Mouse (Mus musculus) frontal cortex, postnatal 25 days (tissue): ENCODE measurements around the gene Gm5447.

Experiments
- DNase-seq, 2 experiments: peaks; one replicate each; pipeline ENCODE4 v3.0.0; 2022; ENCODE audit warnings: low spot score in 2 of 2

Gm5447 gene

DNA sequence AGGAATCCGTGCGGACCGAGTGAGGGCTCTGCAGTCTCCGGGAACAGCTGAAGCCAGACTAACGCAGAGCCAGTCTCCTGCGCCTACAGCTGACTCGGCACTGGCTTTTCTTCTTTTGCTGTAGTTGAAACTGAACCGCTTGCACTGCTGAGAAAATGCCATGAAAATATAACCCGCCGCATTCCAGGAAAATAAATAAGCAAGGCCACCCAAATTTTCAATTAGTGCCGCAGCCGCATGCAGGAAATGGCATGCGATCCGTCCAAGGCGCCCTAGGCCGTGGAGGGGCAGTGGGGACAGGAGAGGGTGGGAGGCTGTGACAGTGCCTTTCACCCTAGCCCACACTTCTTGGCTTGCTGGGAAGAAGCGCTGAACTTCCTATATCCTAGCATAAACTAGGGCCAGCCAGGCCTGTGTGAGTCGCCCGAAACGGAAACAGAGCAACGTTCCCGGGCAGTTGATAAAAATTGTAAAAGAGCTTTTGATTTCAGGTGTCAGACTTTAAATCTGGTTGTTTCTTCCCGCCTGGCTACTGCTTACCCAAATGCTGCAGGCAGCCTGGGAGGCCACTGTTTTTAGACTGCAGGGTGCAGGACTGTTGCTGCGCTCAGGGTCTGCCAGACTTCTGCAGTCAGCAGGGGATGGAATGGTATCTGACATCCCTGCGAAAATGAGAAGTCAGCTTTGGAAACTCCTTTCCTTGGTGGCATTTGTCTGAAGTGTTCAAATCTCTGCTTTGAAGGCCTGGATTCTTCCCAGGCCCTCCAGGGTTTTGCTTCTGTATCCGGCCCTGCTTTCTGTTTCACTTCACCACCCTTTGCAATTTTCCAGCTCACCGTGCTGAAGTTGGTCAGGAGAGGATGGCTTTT lies 11.8 kb downstream of the Gm5447 start:
- no peak for DNase-seq

DNA sequence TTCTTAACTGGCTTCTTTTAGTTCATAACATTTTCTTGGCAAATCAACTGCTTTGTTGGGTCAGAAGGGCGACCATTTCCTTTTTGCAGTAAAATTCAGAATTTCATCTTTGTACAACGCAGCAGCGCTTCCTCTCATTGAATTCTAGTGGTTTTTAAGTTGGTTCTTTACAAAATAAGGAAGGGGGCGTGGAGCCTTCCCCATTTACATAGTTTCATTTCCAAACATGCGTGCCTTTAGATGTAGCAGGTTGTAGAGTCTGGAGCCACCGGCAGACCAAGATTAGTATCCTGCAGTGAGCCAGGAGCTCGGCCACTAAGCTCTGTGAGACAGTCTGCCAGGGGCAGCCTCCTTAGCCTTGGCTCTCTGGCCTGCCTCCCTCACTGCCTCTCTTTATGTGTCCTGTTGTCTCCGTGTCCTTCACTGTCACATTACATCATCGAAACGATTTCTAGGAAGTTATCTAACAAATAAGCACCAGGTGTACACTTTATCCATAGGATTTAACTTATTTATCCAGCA lies 13.0 kb downstream of the Gm5447 start:
- DNase-seq = no peak

DNA sequence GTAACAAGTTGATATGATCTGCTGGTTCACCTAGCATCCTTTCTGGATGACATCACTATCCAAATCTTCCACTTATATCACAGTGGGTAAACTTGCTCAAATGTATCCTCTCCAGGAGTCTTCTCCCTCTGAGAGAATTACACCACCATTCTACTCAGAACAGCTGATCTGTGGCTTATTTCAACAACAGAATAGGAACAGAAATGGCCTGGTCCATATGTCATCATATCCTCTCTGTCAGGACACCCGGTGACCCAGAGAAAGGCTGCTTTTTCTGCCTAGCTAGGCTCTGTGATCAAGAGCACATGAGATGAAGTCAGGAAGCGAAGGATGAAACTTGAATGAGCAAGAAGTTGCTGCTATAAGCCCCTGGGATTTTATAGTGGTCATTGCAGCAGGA lies 13.7 kb downstream of the Gm5447 start:
- DNase-seq = no peak

DNA sequence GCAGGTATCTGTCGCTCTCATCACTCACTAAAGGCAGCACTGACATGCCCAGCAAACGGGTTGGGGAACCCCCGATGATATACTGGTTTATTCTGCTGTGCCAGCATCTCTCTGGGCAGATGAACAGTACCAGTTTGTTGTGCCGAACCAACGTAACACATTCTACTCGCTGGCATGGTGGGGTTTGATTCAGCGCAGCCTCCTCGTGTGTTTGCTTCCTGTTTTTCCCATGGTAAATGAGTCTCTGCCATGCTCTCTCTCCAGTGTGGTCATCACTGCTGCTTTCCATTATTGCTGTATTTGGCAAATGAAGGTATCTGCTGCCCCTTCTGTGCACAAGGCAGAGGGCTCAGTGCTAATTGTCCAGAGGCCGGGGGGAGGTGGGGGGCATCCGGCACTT lies 15.7 kb downstream of the Gm5447 start:
- no peak for DNase-seq

DNA sequence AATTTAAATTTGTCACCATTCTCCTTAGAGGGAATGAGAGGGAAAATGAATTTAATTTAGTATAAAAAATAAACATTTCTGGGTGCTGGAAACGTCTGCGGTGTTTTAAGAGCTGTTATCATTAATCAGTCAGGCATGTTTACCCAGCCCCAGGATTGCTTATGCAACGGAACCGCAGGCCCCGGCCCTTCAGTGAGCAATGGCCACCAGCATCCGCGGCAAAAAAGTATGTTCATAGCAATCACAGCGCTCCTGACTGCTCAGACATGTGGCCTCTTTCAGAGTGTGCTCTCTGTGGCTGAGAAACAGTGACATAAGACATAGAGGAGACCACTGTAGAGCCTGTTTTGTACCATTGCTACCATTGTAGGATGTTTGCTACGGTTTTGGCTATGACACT lies 16.2 kb downstream of the Gm5447 start:
- DNase-seq = no peak

DNA sequence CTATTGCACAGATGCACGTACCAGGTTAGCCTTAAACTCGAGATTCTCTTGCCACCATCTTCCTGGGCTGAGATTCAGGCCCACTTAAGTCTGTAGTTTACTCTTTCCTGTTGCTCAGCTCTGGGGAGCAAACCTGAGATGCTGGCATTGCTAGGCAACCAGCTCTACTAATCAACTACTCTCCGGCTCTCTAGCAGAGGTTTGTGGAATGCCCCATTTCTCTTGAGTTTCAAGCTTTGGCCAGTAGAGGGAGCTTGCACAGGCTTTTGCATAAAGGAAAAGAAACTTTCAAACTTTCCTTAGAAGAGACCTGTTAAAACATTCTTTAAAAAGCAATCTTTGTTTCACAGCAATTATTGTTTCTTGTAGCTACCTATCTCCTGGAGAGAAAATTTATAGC lies 19.8 kb downstream of the Gm5447 start:
- DNase-seq = peak in 1 of 2 experiments; percentile 64

DNA sequence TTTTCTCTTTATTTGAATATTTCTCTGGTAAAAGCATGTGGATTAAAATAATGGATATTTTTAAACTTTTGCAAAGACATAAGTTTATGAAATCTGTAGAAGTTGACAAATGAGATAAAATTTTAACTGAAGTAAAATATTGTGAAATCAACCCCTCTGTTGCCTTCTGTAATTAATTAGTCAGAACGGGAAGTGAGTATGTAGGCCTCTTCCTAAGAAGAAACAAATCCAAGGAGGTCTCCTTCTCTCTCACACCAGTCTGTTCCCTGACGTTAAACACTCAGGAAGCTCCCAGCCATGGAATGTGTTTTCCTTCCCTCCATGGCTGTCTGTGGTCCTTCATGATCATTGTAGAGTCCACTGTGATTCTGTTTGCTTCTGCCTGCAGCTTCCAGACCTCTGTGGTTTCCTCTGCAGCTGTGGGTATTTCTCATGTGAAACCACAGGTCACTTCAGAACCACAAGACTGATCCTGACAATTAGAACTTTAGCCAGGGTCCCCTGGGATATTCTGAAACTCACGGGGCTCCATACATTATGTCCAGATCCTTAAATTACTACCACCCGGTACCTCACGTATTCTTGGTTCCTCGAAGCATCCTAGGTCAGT lies 20.4 kb downstream of the Gm5447 start:
- DNase-seq = no peak

DNA sequence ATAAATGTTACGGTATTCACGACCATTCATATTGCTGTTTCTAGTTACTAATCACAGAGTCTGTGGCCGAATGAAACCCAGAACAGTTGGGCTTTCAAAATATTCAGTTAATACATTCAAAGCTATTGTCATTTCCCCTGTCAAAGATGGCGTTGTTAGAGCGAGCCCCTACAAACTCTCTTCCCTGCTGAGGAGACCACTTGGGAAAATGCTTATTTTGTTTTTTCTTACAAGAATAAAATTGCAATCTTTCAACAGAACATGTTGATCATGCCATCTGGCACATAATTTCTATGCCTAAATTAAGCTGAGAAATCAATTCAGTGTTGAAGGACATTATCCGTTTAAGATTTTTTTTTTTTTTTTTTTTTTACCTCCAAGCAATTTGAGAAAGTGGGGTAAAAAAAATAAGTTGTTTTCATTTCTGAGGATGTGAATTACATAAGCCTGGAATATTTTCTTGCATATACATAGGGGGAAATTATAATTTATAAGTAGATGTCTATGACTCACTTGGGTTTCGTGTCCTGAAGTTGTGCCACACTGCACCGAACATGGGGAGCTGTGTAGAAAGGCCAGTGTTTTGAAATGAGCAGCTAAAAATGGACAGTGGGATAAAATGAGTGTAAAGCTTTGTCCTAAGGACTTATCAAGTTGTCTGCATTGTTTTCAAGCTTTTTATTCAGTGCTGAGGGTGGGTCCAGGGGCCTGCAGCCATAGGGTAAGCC lies 23.7 kb downstream of the Gm5447 start:
- no peak for DNase-seq

DNA sequence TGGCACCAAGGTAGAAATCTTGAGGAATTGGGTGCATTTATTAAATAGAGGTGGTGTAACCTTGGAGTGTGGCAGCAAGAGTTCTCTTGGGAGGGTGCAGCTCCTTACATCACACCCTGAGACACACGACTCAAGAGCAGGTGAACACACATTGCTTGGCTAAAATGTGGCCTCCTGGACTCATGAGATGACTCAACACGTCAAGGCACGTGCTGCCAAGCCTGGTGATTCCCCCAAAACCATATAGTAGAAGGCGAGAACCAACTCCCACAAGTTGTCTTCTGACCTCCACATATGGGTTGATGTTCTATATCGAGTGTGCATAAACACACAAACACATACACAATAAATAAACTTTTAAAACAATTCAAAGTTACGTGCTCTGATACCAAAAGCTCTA lies 25.8 kb downstream of the Gm5447 start:
- DNase-seq = no peak

DNA sequence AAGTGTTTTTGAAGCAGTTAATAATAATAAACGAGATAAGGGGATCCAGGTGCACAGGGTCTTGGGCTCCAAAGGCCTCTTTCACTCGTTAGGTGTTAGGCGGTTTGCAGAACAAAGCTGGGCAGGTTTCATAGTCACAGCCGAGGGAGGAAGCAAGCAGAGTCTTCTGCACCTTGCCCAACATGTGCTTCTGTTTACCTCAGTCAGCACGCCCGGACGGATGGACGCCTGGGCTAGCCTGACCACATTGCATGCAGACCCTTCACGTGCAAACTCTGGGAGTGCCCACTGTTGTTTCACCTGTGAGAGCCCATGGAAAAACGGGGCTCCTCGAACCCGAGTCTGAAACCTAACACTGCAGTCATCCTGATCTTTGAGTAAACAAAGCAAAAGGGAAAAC lies 30.5 kb downstream of the Gm5447 start:
- no peak for DNase-seq

DNA sequence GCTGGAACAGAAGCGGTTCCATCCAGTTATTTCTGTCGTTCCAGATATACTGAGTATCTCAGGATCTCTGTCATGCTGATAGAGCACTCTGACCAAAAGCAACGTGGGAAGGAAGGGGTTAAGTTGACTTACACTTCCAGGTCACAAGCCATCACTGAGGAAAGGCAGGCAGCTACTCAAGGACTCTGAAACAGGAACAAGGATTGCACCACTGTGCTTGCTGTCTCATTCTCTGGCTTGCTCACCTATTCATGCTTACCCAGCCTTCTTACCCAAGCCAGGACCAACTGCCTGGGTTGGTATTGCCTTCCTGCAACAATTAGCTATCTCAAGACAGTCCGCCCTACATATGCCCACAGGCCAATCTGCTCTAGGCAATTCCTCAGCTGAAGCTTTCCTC lies 31.0 kb downstream of the Gm5447 start:
- no peak for DNase-seq

DNA sequence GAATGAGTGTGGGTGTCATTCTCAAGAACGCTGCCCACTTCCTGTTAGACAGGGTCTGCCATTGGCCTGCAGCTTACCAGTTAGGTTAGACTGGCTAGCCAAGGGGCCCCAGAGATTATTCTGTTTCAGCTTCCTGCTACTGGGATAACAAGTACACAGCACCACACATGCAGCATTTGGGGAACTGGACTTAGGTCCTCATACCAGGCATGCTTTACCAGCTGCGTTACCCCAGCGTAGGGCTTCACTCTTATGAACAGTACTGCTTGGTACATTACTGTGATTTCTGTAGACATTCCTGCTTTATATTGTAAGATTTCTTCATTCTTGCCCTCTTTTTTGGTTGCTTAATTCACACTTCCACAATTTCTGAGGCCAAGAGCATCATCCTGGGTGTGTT lies 43.5 kb downstream of the Gm5447 start:
- no peak for DNase-seq

DNA sequence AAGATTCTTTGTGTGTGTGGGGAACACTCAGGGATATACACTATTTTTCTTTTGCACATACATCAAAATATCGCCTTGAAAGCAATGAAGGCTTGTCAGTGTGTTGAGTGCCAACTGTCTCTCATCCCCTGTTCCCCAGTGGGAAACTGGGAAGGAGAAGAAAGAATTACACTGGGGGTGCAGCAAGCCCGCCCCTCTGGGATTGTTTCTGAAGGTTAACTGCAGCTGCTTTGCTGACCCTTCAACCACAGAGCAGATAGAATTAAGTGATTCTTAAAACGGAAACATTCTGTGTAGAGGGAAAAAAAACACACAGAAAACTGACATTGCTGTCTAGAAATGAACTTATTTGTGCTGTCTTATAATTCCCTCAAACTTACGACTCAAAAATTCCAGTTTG lies 47.5 kb downstream of the Gm5447 start:
- no peak for DNase-seq

DNA sequence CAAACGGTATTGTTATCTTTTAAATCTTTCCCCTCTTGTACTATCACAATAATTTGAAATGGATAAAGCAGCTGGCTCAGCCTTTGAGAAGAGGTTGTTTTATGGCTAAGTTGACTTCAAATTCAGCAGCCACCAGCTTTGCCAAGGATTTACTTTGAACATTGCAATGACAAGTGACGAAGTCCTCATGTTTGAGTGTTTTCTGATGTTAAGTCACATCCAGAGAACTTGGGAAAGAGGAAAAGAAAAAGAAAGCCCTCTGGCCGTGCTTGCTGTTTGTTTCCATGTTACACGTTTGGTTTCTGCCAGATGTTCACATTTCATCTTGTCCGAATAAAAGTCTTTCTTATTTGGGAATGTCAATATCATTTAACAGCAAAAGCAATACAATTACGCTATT lies 47.9 kb downstream of the Gm5447 start:
- DNase-seq = no peak

DNA sequence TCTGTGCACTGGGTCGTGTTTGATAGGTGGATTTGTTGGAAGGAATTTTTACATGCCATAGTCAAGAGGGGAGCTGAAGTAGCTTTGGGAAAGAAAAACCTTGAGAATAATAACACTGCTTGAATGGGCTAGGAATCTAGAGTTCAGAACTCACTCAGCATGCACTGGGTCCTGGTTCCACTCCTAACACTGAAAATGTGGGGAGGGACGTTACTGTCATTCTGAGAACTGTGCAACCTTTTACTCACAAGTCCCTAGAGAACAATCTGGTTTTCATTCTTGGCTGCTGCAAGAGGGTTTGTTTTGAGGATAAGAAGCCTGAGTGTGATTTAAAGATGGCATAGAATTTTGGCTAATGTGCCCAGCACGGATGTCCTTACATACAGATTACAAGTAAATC lies 49.7 kb downstream of the Gm5447 start:
- DNase-seq = no peak
